Mouse (Mus musculus): Measurements from ENCODE around the gene Ddx39b. TPM values are rescaled to one million over a fixed set of nuclear protein-coding genes. Genes with fewer than 3 reads are reported as not detected.

Ddx39b gene
- total and polyA plus RNA-seq, 3 experiments: 206 to 787 (median 581) TPM

DNA sequence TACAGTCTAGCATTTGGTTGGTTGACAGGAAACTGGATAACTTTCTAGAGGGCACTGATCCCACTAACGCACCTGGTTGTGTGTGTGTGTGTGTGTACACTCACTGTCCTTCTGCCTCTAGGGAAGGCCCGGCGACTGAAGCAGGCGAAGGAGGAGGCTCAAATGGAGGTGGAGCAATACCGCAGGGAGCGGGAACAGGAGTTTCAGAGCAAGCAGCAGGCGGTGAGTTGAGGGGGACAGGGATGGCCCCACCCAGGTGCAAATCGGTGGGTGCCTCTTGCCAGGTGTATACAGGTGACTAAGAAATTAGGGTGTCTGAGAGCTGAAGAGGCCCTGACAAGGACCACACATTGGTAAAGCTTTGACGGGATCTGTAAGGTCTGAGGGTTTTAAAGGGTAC is 4.5 kb upstream of the Ddx39b start:
- Histone ChIP-seq H3K4me3 (ENCODE audit: control insufficient read depth in 1 of 2, insufficient read depth in 1 of 2, low read depth in 2 of 2, low read length in 2 of 2) (no peak overlapping the region), H3K9me3 (replicated peaks; ENCODE audit: insufficient read depth, low read length) (no peaks in the 10 kb centered on the region), H3K4me1 (ENCODE audit: control insufficient read depth in 1 of 2, insufficient read depth in 2 of 2, low read length in 2 of 2) (peaks cover 5 to 18% of the 10 kb centered on the region in 2 experiments; a peak in 3 of 4 replicates), H3K9ac (ENCODE audit: control insufficient read depth, low read depth, low read length, poor library complexity, severe bottlenecking) (no peak overlapping the region), H3K27me3 (ENCODE audit: control insufficient read depth in 1 of 2, insufficient read depth in 2 of 2, low read length in 2 of 2) (no peaks in the 10 kb centered on the region), H3K36me3 (ENCODE audit: control insufficient read depth in 1 of 2, insufficient read depth in 2 of 2, low read length in 2 of 2) (peaks cover 0 to 14% of the 10 kb centered on the region in 2 experiments; a peak in 2 of 4 replicates), H3K79me2 (ENCODE audit: control insufficient read depth, insufficient read depth, low read length, poor library complexity) (peaks cover 22% of the 10 kb centered on the region), H3K27ac (ENCODE audit: control insufficient read depth, low read depth, low read length) (no peak overlapping the region)
- no peak for TF ChIP-seq CTCF (IDR thresholded peaks at IDR 0.05 in 2 of 3, conservative IDR thresholded peaks at IDR 0.05 in 1 of 3; ENCODE audit: control insufficient read depth in 1 of 3, insufficient read depth in 1 of 3, low read depth in 2 of 3, low read length in 3 of 3, poor library complexity in 1 of 3, severe bottlenecking in 1 of 3)
- TF ChIP-seq POLR2AphosphoS5 (IDR thresholded peaks at IDR 0.05; ENCODE audit: borderline replicate concordance, low read depth, low read length): no peak
- TF ChIP-seq TBP (IDR thresholded peaks at IDR 0.05; ENCODE audit: low read depth, low read length): no peak
- TF ChIP-seq BHLHE40 (IDR thresholded peaks at IDR 0.05; ENCODE audit: borderline replicate concordance, low read depth, low read length): no peak
- TF ChIP-seq ZMIZ1 (IDR thresholded peaks at IDR 0.05; ENCODE audit: low read depth, low read length): no peak
- TF ChIP-seq RAD21 (IDR thresholded peaks at IDR 0.05; ENCODE audit: low read depth, low read length): no peak
- no peak for TF ChIP-seq ZKSCAN1 (IDR thresholded peaks at IDR 0.05; ENCODE audit: low read depth, low read length)
- no peak for TF ChIP-seq HCFC1 (IDR thresholded peaks at IDR 0.05; ENCODE audit: low read depth, low read length)
- TF ChIP-seq NRF1 (IDR thresholded peaks at IDR 0.05; ENCODE audit: insufficient read depth, low read depth, low read length, poor library complexity, severe bottlenecking): no peak
- TF ChIP-seq MAZ (IDR thresholded peaks at IDR 0.05; ENCODE audit: low read depth, low read length): no peak
- no peak for TF ChIP-seq ETS1 (IDR thresholded peaks at IDR 0.05; ENCODE audit: low read depth, low read length)
- TF ChIP-seq GABPA (IDR thresholded peaks at IDR 0.05; ENCODE audit: low read depth, low read length): no peak
- TF ChIP-seq ZC3H11A (IDR thresholded peaks at IDR 0.05; ENCODE audit: low read depth, low read length): no peak
- TF ChIP-seq EP300 (IDR thresholded peaks at IDR 0.05; ENCODE audit: low read depth in 1 of 2, low read length in 2 of 2): no peak
- TF ChIP-seq ZNF384 (IDR thresholded peaks at IDR 0.05; ENCODE audit: low read depth, low read length): no peak
- TF ChIP-seq MAFK (IDR thresholded peaks at IDR 0.05; ENCODE audit: borderline replicate concordance, low read depth, low read length): no peak
- no peak for TF ChIP-seq CHD2 (IDR thresholded peaks at IDR 0.05; ENCODE audit: low read length)
- no peak for TF ChIP-seq ELF1 (IDR thresholded peaks at IDR 0.05; ENCODE audit: low read depth, low read length)
- no peak for TF ChIP-seq MEF2A (IDR thresholded peaks at IDR 0.05; ENCODE audit: extremely low read depth, insufficient replicate concordance, low read depth, low read length, poor library complexity, severe bottlenecking)
- TF ChIP-seq MYB (IDR thresholded peaks at IDR 0.05; ENCODE audit: low read depth, low read length): no peak
- DNase-seq (ENCODE audit: low read depth, low spot score): no peak

DNA sequence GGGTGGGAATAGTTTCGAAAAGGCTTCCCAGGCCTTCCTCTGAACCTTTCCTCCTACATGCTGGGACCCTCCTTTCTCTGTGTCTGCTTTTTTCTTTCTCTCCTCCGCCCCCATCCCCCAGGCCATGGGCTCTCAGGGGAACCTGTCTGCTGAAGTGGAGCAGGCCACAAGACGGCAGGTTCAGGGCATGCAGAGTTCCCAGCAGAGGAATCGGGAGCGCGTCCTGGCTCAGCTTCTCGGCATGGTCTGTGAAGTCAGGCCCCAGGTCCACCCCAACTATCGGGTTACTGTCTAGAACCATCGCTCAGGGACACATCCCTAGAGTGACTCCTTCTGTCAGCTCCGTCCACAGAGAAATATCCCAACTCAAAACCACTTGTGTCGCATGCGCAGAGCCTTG is 4.0 kb upstream of the Ddx39b start:
- Histone ChIP-seq H3K9me3 (replicated peaks; ENCODE audit: insufficient read depth, low read length) (no peaks in the 10 kb centered on the region), H3K4me1 (ENCODE audit: control insufficient read depth in 1 of 2, insufficient read depth in 2 of 2, low read length in 2 of 2) (peaks cover 5 to 18% of the 10 kb centered on the region in 2 experiments; a peak in 3 of 4 replicates), H3K27ac (ENCODE audit: control insufficient read depth, low read depth, low read length) (no peak overlapping the region), H3K79me2 (ENCODE audit: control insufficient read depth, insufficient read depth, low read length, poor library complexity) (peaks cover 24% of the 10 kb centered on the region), H3K27me3 (ENCODE audit: control insufficient read depth in 1 of 2, insufficient read depth in 2 of 2, low read length in 2 of 2) (no peaks in the 10 kb centered on the region), H3K4me3 (ENCODE audit: control insufficient read depth in 1 of 2, insufficient read depth in 1 of 2, low read depth in 2 of 2, low read length in 2 of 2) (no peak overlapping the region), H3K9ac (ENCODE audit: control insufficient read depth, low read depth, low read length, poor library complexity, severe bottlenecking) (no peak overlapping the region), H3K36me3 (ENCODE audit: control insufficient read depth in 1 of 2, insufficient read depth in 2 of 2, low read length in 2 of 2) (peaks cover 0 to 14% of the 10 kb centered on the region in 2 experiments; a peak in 2 of 4 replicates)
- no peak for TF ChIP-seq EP300 (IDR thresholded peaks at IDR 0.05; ENCODE audit: low read depth in 1 of 2, low read length in 2 of 2)
- TF ChIP-seq NRF1 (IDR thresholded peaks at IDR 0.05; ENCODE audit: insufficient read depth, low read depth, low read length, poor library complexity, severe bottlenecking): no peak
- no peak for TF ChIP-seq CHD1 (IDR thresholded peaks at IDR 0.05; ENCODE audit: low read depth, low read length)
- no peak for TF ChIP-seq MXI1 (IDR thresholded peaks at IDR 0.05; ENCODE audit: low read depth, low read length)
- no peak for TF ChIP-seq HCFC1 (IDR thresholded peaks at IDR 0.05; ENCODE audit: low read depth, low read length)
- TF ChIP-seq NELFE (IDR thresholded peaks at IDR 0.05; ENCODE audit: low read depth, low read length): no peak
- TF ChIP-seq KAT2A (conservative IDR thresholded peaks at IDR 0.05; ENCODE audit: low read depth, low read length): no peak
- TF ChIP-seq POLR2A (IDR thresholded peaks at IDR 0.05; ENCODE audit: control insufficient read depth in 1 of 2, insufficient read depth in 1 of 2, low read depth in 1 of 2, low read length in 2 of 2, poor library complexity in 1 of 2): no peak
- TF ChIP-seq USF1 (IDR thresholded peaks at IDR 0.05; ENCODE audit: low read depth, low read length): no peak
- no peak for TF ChIP-seq TBP (IDR thresholded peaks at IDR 0.05; ENCODE audit: low read depth, low read length)
- TF ChIP-seq MAZ (IDR thresholded peaks at IDR 0.05; ENCODE audit: low read depth, low read length): no peak
- TF ChIP-seq GABPA (IDR thresholded peaks at IDR 0.05; ENCODE audit: low read depth, low read length): no peak
- no peak for TF ChIP-seq E2F4 (IDR thresholded peaks at IDR 0.05; ENCODE audit: borderline replicate concordance, low read depth, low read length)
- no peak for DNase-seq (ENCODE audit: low read depth, low spot score)
